Mouse (Mus musculus) midbrain, embryonic 13.5 days (tissue): ENCODE results near the gene Ppp4r4. TPM values are rescaled to one million over a fixed set of nuclear protein-coding genes. Genes with fewer than 3 reads are reported as not detected.
"Not testable (repeated sequence)": the region's sequence is repeated elsewhere in the genome, so short reads cannot be mapped to it uniquely, and the experiment has no call there.

Experiments used
- ATAC-seq: fragments of 200-750 bp; cut with Nextera tagmentation; 2 replicates; pipeline ENCODE4 v1.8.0; 2017; ENCODE audit warnings: mild to moderate bottlenecking, moderate TSS enrichment, moderate library complexity
- H3K27ac ChIP-seq: fragments of 300-500 bp; sonication (generic); 2 replicates; pipeline ENCODE4 v1.5.1; 2015; ENCODE audit warnings: inconsistent platforms, mild to moderate bottlenecking, moderate library complexity
- H3K27me3 ChIP-seq: fragments of 300-500 bp; sonication (generic); 2 replicates; pipeline ENCODE4 v1.6.1; 2015; ENCODE audit warnings: mild to moderate bottlenecking, inconsistent platforms
- H3K36me3 ChIP-seq: fragments of 300-500 bp; sonication (generic); 2 replicates; pipeline ENCODE4 v1.6.1; 2015; ENCODE audit warnings: mild to moderate bottlenecking, inconsistent platforms
- H3K4me1 ChIP-seq: fragments of 300-500 bp; sonication (generic); replicated peaks from 2 replicates; pipeline ENCODE4 v1.6.1; 2015; ENCODE audit warnings: inconsistent platforms
- H3K4me2 ChIP-seq: fragments of 300-500 bp; sonication (generic); replicated peaks from 2 replicates; pipeline ENCODE4 v1.6.1; 2015; ENCODE audit warnings: moderate library complexity, mild to moderate bottlenecking, inconsistent platforms
- H3K4me3 ChIP-seq: fragments of 300-500 bp; sonication (generic); replicated peaks from 2 replicates; pipeline ENCODE4 v1.5.1; 2015; ENCODE audit warnings: mild to moderate bottlenecking, inconsistent platforms
- H3K9ac ChIP-seq: fragments of 300-500 bp; sonication (generic); replicated peaks from 2 replicates; pipeline ENCODE4 v1.6.1; 2015; ENCODE audit warnings: mild to moderate bottlenecking, inconsistent platforms
- H3K9me3 ChIP-seq: fragments of 300-500 bp; sonication (generic); 2 replicates; pipeline ENCODE4 v1.6.1; 2016; ENCODE audit warnings: mild to moderate bottlenecking, inconsistent platforms
- WGBS: fragments of 180-500 bp; shearing (Covaris S2); methylation state at CpG from one replicate; pipeline ENCODE4 v1.1.7; 2015; 5-methylcytosine and 5-hydroxymethylcytosine counted together
- polyA plus RNA-seq: library from polyadenylated mRNA; unstranded; fragments of >200 nt; fragmentation: Nextera tagmentation; extraction: Ambion mirVana; gene quantifications from 2 replicates; pipeline ENCODE4 v1.2.1, GENCODE M21; 2015

Ppp4r4 gene
- polyA plus RNA-seq, 1 experiment from 2014 or later = 2.2 TPM

GRCm38 (mm10) chr12:103544213-103544612 is 12.1 kb downstream of the Ppp4r4 start:
- no peaks in the 10 kb centered on the region for H3K4me1 ChIP-seq
- H3K9ac ChIP-seq = no peak overlapping the region
- no peak overlapping the region for H3K27ac ChIP-seq
- no peaks in the 10 kb centered on the region for H3K9me3 ChIP-seq
- peak; percentile 53; the same call in 1 of the 2 replicates for ATAC-seq
- H3K4me3 ChIP-seq = no peak overlapping the region
- H3K36me3 ChIP-seq = no peaks in the 10 kb centered on the region
- 8% methylated on average over 3 of the region's 3 CpGs for WGBS
- no peak overlapping the region for H3K4me2 ChIP-seq
- no peaks in the 10 kb centered on the region for H3K27me3 ChIP-seq

GRCm38 (mm10) chr12:103547438-103547837 is 15.4 kb downstream of the Ppp4r4 start:
- Histone ChIP-seq H3K4me3 (no peak overlapping the region), H3K36me3 (no peaks in the 10 kb centered on the region), H3K4me2 (no peak overlapping the region), H3K9ac (no peak overlapping the region), H3K4me1 (no peaks in the 10 kb centered on the region), H3K27ac (no peak overlapping the region), H3K27me3 (no peaks in the 10 kb centered on the region), H3K9me3 (no peaks in the 10 kb centered on the region)
- 15% methylated on average over 2 of the region's 2 CpGs for WGBS
- ATAC-seq = no peak

GRCm38 (mm10) chr12:103548526-103548925 is 16.4 kb downstream of the Ppp4r4 start:
- H3K4me3 ChIP-seq = no peak overlapping the region
- H3K27ac ChIP-seq = no peak overlapping the region
- 82% methylated on average over 4 of the region's 4 CpGs for WGBS
- H3K9ac ChIP-seq = no peak overlapping the region
- no peaks in the 10 kb centered on the region for H3K9me3 ChIP-seq
- H3K36me3 ChIP-seq = no peaks in the 10 kb centered on the region
- H3K4me1 ChIP-seq = no peaks in the 10 kb centered on the region
- ATAC-seq = no peak
- H3K27me3 ChIP-seq = no peaks in the 10 kb centered on the region
- no peak overlapping the region for H3K4me2 ChIP-seq

GRCm38 (mm10) chr12:103550047-103550446 is 18.0 kb downstream of the Ppp4r4 start:
- H3K27ac ChIP-seq = no peak overlapping the region
- 77% methylated on average over 6 of the region's 6 CpGs for WGBS
- H3K36me3 ChIP-seq = no peaks in the 10 kb centered on the region
- no peak overlapping the region for H3K4me2 ChIP-seq
- H3K9me3 ChIP-seq = no peaks in the 10 kb centered on the region
- no peak overlapping the region for H3K9ac ChIP-seq
- H3K4me1 ChIP-seq = no peaks in the 10 kb centered on the region
- ATAC-seq = no peak
- H3K27me3 ChIP-seq = no peaks in the 10 kb centered on the region
- H3K4me3 ChIP-seq = no peak overlapping the region

- Histone ChIP-seq H3K36me3 (no peaks in the 10 kb centered on the region), H3K4me3 (no peak overlapping the region), H3K27ac (no peak overlapping the region), H3K9me3 (no peaks in the 10 kb centered on the region), H3K27me3 (no peaks in the 10 kb centered on the region), H3K4me2 (no peak overlapping the region), H3K9ac (no peak overlapping the region), H3K4me1 (no peaks in the 10 kb centered on the region)
- ATAC-seq = no peak
- WGBS = 81% methylated on average over 4 of the region's 4 CpGs
These were observed 19.3 kb downstream of the Ppp4r4 start for GRCm38 (mm10) chr12:103551422-103551821.

GRCm38 (mm10) chr12:103552506-103552905 is 20.4 kb downstream of the Ppp4r4 start:
- Histone ChIP-seq H3K27ac (no peak overlapping the region), H3K4me1 (no peaks in the 10 kb centered on the region), H3K27me3 (no peaks in the 10 kb centered on the region), H3K9me3 (no peaks in the 10 kb centered on the region), H3K4me2 (no peak overlapping the region), H3K36me3 (no peaks in the 10 kb centered on the region), H3K9ac (no peak overlapping the region), H3K4me3 (no peak overlapping the region)
- no peak for ATAC-seq
- 97% methylated on average over 2 of the region's 2 CpGs for WGBS

GRCm38 (mm10) chr12:103553497-103553896 is 21.4 kb downstream of the Ppp4r4 start:
- Histone ChIP-seq H3K9me3 (no peaks in the 10 kb centered on the region), H3K4me1 (no peaks in the 10 kb centered on the region), H3K9ac (no peak overlapping the region), H3K27ac (no peak overlapping the region), H3K4me3 (no peak overlapping the region), H3K27me3 (no peaks in the 10 kb centered on the region), H3K4me2 (no peak overlapping the region), H3K36me3 (no peaks in the 10 kb centered on the region)
- WGBS = 73% methylated on average over 3 of the region's 3 CpGs
- no peak for ATAC-seq

- H3K4me2 ChIP-seq = no peak overlapping the region
- WGBS = 90% methylated on average over 5 of the region's 5 CpGs
- no peak for ATAC-seq
- H3K9ac ChIP-seq = no peak overlapping the region
- no peaks in the 10 kb centered on the region for H3K27me3 ChIP-seq
- H3K27ac ChIP-seq = no peak overlapping the region
- H3K36me3 ChIP-seq = no peaks in the 10 kb centered on the region
- no peak overlapping the region for H3K4me3 ChIP-seq
- no peaks in the 10 kb centered on the region for H3K9me3 ChIP-seq
- H3K4me1 ChIP-seq = no peaks in the 10 kb centered on the region
These were observed 24.8 kb downstream of the Ppp4r4 start for GRCm38 (mm10) chr12:103556856-103557255.

- H3K27ac ChIP-seq = no peak overlapping the region
- H3K27me3 ChIP-seq = no peaks in the 10 kb centered on the region
- ATAC-seq = no peak
- H3K9me3 ChIP-seq = no peaks in the 10 kb centered on the region
- no peak overlapping the region for H3K9ac ChIP-seq
- H3K4me1 ChIP-seq = no peaks in the 10 kb centered on the region
- 52% methylated on average over 1 of the region's 1 CpGs for WGBS
- no peak overlapping the region for H3K4me2 ChIP-seq
- H3K36me3 ChIP-seq = no peaks in the 10 kb centered on the region
- no peak overlapping the region for H3K4me3 ChIP-seq
These were observed 32.6 kb downstream of the Ppp4r4 start for GRCm38 (mm10) chr12:103564726-103565125.

GRCm38 (mm10) chr12:103565151-103565550 is 33.1 kb downstream of the Ppp4r4 start:
- H3K4me3 ChIP-seq = no peak overlapping the region
- H3K36me3 ChIP-seq = no peaks in the 10 kb centered on the region
- H3K4me2 ChIP-seq = no peak overlapping the region
- H3K4me1 ChIP-seq = no peaks in the 10 kb centered on the region
- ATAC-seq = no peak
- no peaks in the 10 kb centered on the region for H3K27me3 ChIP-seq
- no peak overlapping the region for H3K27ac ChIP-seq
- no peaks in the 10 kb centered on the region for H3K9me3 ChIP-seq
- H3K9ac ChIP-seq = no peak overlapping the region
- WGBS = 87% methylated on average over 7 of the region's 7 CpGs

- no peak overlapping the region for H3K9ac ChIP-seq
- WGBS = 63% methylated on average over 3 of the region's 3 CpGs
- ATAC-seq = no peak
- H3K36me3 ChIP-seq = no peaks in the 10 kb centered on the region
- H3K9me3 ChIP-seq = no peaks in the 10 kb centered on the region
- no peaks in the 10 kb centered on the region for H3K27me3 ChIP-seq
- no peak overlapping the region for H3K27ac ChIP-seq
- no peak overlapping the region for H3K4me3 ChIP-seq
- H3K4me2 ChIP-seq = no peak overlapping the region
- H3K4me1 ChIP-seq = no peaks in the 10 kb centered on the region
These were observed 35.0 kb downstream of the Ppp4r4 start for GRCm38 (mm10) chr12:103567129-103567528.

- ATAC-seq = no peak
- Histone ChIP-seq H3K27ac (no peak overlapping the region), H3K4me3 (no peak overlapping the region), H3K36me3 (no peaks in the 10 kb centered on the region), H3K4me2 (no peak overlapping the region), H3K27me3 (no peaks in the 10 kb centered on the region), H3K4me1 (no peaks in the 10 kb centered on the region), H3K9me3 (no peaks in the 10 kb centered on the region), H3K9ac (no peak overlapping the region)
- 62% methylated on average over 6 of the region's 6 CpGs for WGBS
These were observed 37.6 kb downstream of the Ppp4r4 start for GRCm38 (mm10) chr12:103569690-103570089.

GRCm38 (mm10) chr12:103578148-103578547 is 46.1 kb downstream of the Ppp4r4 start:
- not testable (repeated sequence) for H3K4me2 ChIP-seq, H3K27me3 ChIP-seq, ATAC-seq, H3K9ac ChIP-seq, H3K9me3 ChIP-seq, H3K36me3 ChIP-seq, H3K4me3 ChIP-seq, H3K4me1 ChIP-seq, H3K27ac ChIP-seq
- WGBS = 96% methylated on average over 6 of the region's 6 CpGs
